Mouse (Mus musculus): ENCODE data around the gene Tff2. TPM values are rescaled to one million over a fixed set of nuclear protein-coding genes. Genes with fewer than 3 reads are reported as not detected.

The Tff2 gene
- polyA plus RNA-seq, 1 experiment from 2014 or later, result not detected

GRCm38 (mm10) chr17:31131269-31131821 lies 12.7 kb downstream of the Tff2 start:
- H3K27ac ChIP-seq, result no peak overlapping the region
- H3K4me1 ChIP-seq (replicated peaks), result no peaks in the 10 kb centered on the region; the same call in 1 of the 2 replicates
- no peak overlapping the region for H3K4me3 ChIP-seq
- no peaks in the 10 kb centered on the region for H3K36me3 ChIP-seq
- H3K9ac ChIP-seq, result no peak overlapping the region
- no peaks in the 10 kb centered on the region for H3K27me3 ChIP-seq
- no peak for ATAC-seq (ENCODE audit: low FRiP score)
- no peaks in the 10 kb centered on the region for H3K9me3 ChIP-seq
- H3K4me2 ChIP-seq, result no peak overlapping the region
- 87% methylated on average over 10 of the region's 10 CpGs for WGBS

DNA sequence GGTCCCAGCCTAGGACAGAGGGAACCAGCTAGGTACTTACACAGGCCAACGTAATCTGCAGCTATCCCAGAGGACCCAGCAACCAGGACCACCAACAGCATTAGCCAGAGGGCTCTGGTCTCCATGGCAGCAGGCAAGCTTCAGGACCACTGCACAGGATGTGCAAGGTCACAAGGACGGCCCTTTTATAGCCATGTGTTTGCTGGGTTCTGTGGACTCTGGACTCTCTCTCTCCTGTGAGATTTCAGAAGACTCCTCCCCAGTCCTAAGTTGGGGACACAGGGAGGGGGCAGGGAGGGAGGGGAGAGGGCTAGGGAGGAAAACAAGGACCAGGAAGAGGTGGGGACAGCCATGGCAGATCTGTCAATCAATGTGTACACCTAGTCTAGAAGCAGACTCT lies 14.6 kb downstream of the Tff2 start, which contains the start of gene Tff3:
TSS of gene Tff3 (minus strand) at position 195 of the 400 bp plus-strand sequence.
- H3K4me3 ChIP-seq, result no peak within 1 kb of the TSS
- peaks cover 12% of the 10 kb centered on the region for H3K4me1 ChIP-seq (replicated peaks)
- no peaks in the 10 kb centered on the region for H3K27me3 ChIP-seq
- no peak within 1 kb of the TSS for H3K9ac ChIP-seq
- no peak within 1 kb of the TSS for H3K4me2 ChIP-seq
- ATAC-seq (ENCODE audit: low FRiP score), result no peak
- 21% methylated on average over 2 of the region's 2 CpGs for WGBS
- no peaks in the 10 kb centered on the region for H3K36me3 ChIP-seq
- no peak within 1 kb of the TSS for H3K27ac ChIP-seq
- no peaks in the 10 kb centered on the region for H3K9me3 ChIP-seq

GRCm38 (mm10) chr17:31128708-31129318 lies 15.3 kb downstream of the Tff2 start:
- Histone ChIP-seq H3K27me3 (no peaks in the 10 kb centered on the region), H3K36me3 (no peaks in the 10 kb centered on the region), H3K27ac (no peak overlapping the region), H3K4me2 (no peak overlapping the region), H3K4me1 (replicated peaks) (peaks cover 12% of the 10 kb centered on the region), H3K9me3 (no peaks in the 10 kb centered on the region), H3K4me3 (no peak overlapping the region), H3K9ac (no peak overlapping the region)
- 92% methylated on average over 9 of the region's 9 CpGs for WGBS
- no peak for ATAC-seq (ENCODE audit: low FRiP score)

- H3K36me3 ChIP-seq, result no peaks in the 10 kb centered on the region
- ATAC-seq (ENCODE audit: low FRiP score), result peak; percentile 36; the same call in 1 of the 2 replicates
- no peak overlapping the region for H3K9ac ChIP-seq
- H3K4me3 ChIP-seq, result no peak overlapping the region
- peak overlapping the region; percentile 40; the same call in 1 of the 2 replicates for H3K27ac ChIP-seq
- H3K4me2 ChIP-seq, result no peak overlapping the region
- WGBS, result 36% methylated on average over 9 of the region's 9 CpGs
- peaks cover 12% of the 10 kb centered on the region for H3K4me1 ChIP-seq (replicated peaks)
- H3K27me3 ChIP-seq, result no peaks in the 10 kb centered on the region
- H3K9me3 ChIP-seq, result peaks cover 5% of the 10 kb centered on the region
Measured at GRCm38 (mm10) chr17:31125548-31126266, 18.4 kb downstream of the Tff2 start.

GRCm38 (mm10) chr17:31121975-31122374 lies 22.1 kb downstream of the Tff2 start:
- no peak for ATAC-seq (ENCODE audit: low FRiP score)
- peaks cover 5% of the 10 kb centered on the region for H3K36me3 ChIP-seq
- H3K4me3 ChIP-seq, result no peak overlapping the region
- no peak overlapping the region for H3K9ac ChIP-seq
- no peak overlapping the region for H3K4me2 ChIP-seq
- 16% methylated on average over 8 of the region's 8 CpGs for WGBS
- peaks cover 12% of the 10 kb centered on the region for H3K4me1 ChIP-seq (replicated peaks)
- no peaks in the 10 kb centered on the region for H3K27me3 ChIP-seq
- no peak overlapping the region for H3K27ac ChIP-seq
- peaks cover 5% of the 10 kb centered on the region for H3K9me3 ChIP-seq

DNA sequence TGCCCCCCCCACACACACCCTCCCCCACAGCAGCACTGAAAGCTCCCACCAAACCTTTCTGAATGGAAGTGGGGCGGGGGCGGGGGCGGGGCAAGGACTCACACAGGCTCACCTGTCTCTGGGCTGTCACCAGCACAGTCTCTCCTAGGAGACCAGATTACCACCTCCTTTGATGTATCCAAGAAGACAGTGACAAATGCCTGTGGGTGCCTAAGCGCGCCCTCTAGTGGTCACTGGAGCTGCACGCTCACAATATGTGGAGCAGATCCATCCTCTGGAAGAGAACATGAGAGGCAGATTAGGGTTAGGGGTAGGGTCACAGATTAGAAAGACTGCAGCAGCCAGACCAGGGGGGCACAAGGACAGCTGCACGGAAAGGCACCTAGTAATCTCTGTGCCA lies 24.7 kb downstream of the Tff2 start:
- no peak overlapping the region for H3K27ac ChIP-seq
- H3K27me3 ChIP-seq, result no peaks in the 10 kb centered on the region
- H3K9ac ChIP-seq, result no peak overlapping the region
- H3K9me3 ChIP-seq, result peaks cover 5% of the 10 kb centered on the region
- H3K4me3 ChIP-seq, result no peak overlapping the region
- WGBS, result 7% methylated on average over 7 of the region's 7 CpGs
- H3K4me2 ChIP-seq, result no peak overlapping the region
- H3K4me1 ChIP-seq (replicated peaks), result no peaks in the 10 kb centered on the region
- H3K36me3 ChIP-seq, result peaks cover 23% of the 10 kb centered on the region
- peak; percentile 59 for ATAC-seq (ENCODE audit: low FRiP score)

DNA sequence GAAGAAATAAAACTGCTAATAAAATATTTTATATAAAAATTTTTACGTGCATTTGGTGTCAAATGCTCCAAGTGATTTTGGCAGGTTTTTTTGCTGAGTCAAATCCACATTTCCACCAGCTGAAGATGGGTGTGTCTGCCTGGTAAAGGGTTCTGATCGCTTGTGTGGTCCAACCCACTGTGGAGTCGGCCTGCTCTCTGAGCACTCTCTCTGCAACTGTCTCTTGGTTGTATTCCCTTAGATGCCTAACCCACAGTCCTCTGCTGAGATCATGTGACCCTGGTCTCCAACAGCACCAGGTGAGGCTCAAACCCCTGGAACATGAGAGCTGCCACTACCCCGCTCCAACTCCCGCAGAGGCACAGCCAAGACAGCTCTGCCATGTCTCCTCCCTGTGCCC lies 26.1 kb downstream of the Tff2 start:
- Histone ChIP-seq H3K4me1 (replicated peaks) (peaks cover 10% of the 10 kb centered on the region), H3K4me2 (no peak overlapping the region), H3K27ac (no peak overlapping the region), H3K27me3 (no peaks in the 10 kb centered on the region), H3K4me3 (no peak overlapping the region), H3K9me3 (no peaks in the 10 kb centered on the region), H3K36me3 (peaks cover 31% of the 10 kb centered on the region), H3K9ac (no peak overlapping the region)
- 91% methylated on average over 5 of the region's 5 CpGs for WGBS
- no peak for ATAC-seq (ENCODE audit: low FRiP score)

GRCm38 (mm10) chr17:31116063-31116462 lies 28.0 kb downstream of the Tff2 start:
- Histone ChIP-seq H3K9ac (no peak overlapping the region), H3K27ac (no peak overlapping the region), H3K4me1 (replicated peaks) (peaks cover 13% of the 10 kb centered on the region), H3K9me3 (no peaks in the 10 kb centered on the region), H3K4me3 (no peak overlapping the region), H3K4me2 (no peak overlapping the region), H3K27me3 (no peaks in the 10 kb centered on the region), H3K36me3 (peaks cover 49% of the 10 kb centered on the region)
- WGBS, result 70% methylated on average over 6 of the region's 6 CpGs
- no peak for ATAC-seq (ENCODE audit: low FRiP score)

DNA sequence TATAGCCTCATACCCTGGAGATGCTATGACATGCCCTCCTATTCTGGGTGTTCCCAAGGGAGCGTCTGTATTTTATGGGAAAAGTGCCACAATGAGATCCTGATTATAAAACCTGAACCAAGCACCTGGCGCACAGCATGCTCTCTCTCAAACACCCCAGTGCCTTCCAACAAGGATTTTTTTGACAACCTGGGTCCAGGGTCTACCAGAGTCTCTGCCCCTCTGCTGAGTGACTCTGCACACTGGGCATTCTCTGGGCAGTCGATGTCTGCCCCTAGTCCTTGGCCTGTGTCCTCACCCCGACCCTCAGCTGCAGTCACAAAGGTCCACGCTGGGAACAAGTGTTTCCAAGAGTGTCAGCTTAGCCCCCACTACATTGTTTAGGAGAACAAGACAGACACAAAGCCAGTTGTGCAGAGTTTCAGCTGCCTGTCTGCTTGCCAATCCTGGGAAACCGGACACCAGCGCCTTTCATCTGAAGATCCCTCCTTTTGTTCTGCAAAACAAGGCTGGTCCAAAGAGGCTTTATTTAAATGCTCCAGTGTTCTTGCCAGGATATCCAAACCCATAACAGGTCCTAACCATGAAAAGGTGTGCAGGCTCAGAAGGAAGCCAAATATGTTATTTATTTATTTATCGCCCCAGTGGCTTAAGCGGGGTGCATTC lies 30.8 kb downstream of the Tff2 start:
- H3K9ac ChIP-seq, result no peak overlapping the region
- H3K27me3 ChIP-seq, result no peaks in the 10 kb centered on the region
- H3K4me1 ChIP-seq (replicated peaks), result peaks cover 13% of the 10 kb centered on the region
- ATAC-seq (ENCODE audit: low FRiP score), result no peak
- no peak overlapping the region for H3K4me2 ChIP-seq
- peaks cover 77% of the 10 kb centered on the region for H3K36me3 ChIP-seq
- H3K4me3 ChIP-seq, result no peak overlapping the region
- H3K27ac ChIP-seq, result peak overlapping the region; percentile 31; the same call in 1 of the 2 replicates
- no peaks in the 10 kb centered on the region for H3K9me3 ChIP-seq
- 27% methylated on average over 9 of the region's 9 CpGs for WGBS

- H3K36me3 ChIP-seq, result peaks cover 83% of the 10 kb centered on the region
- ATAC-seq (ENCODE audit: low FRiP score), result no peak
- no peaks in the 10 kb centered on the region for H3K27me3 ChIP-seq
- H3K9me3 ChIP-seq, result no peaks in the 10 kb centered on the region
- 95% methylated on average over 15 of the region's 15 CpGs for WGBS
- no peak overlapping the region for H3K27ac ChIP-seq
- no peak overlapping the region for H3K4me3 ChIP-seq
- H3K9ac ChIP-seq, result no peak overlapping the region
- no peak overlapping the region for H3K4me2 ChIP-seq
- peaks cover 7% of the 10 kb centered on the region for H3K4me1 ChIP-seq (replicated peaks)
Measured at GRCm38 (mm10) chr17:31108388-31108787, 35.7 kb downstream of the Tff2 start.

DNA sequence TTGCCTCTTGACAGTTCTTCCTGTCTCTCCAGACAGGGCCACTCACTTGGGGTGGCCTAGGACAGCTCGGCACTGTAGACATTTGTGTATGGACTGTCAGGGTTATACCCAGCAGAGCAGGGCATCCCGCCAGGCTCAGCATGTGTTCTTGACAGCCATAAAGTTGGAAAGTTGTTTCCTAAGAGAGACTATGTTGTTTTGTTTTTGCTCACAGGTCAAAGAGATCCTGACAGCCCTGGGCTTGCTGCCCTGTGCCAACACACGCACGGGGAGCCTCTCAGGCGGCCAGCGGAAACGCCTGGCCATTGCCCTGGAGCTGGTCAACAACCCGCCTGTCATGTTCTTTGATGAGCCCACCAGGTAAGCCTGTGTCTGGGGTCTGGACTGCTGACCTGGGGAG lies 40.3 kb downstream of the Tff2 start:
- no peaks in the 10 kb centered on the region for H3K27me3 ChIP-seq
- 89% methylated on average over 8 of the region's 8 CpGs for WGBS
- peaks cover 56% of the 10 kb centered on the region for H3K36me3 ChIP-seq
- no peak overlapping the region for H3K27ac ChIP-seq
- H3K4me1 ChIP-seq (replicated peaks), result no peaks in the 10 kb centered on the region
- H3K9me3 ChIP-seq, result no peaks in the 10 kb centered on the region
- ATAC-seq (ENCODE audit: low FRiP score), result no peak
- H3K4me3 ChIP-seq, result no peak overlapping the region
- no peak overlapping the region for H3K9ac ChIP-seq
- no peak overlapping the region for H3K4me2 ChIP-seq

- Histone ChIP-seq H3K4me3 (no peak overlapping the region), H3K9me3 (no peaks in the 10 kb centered on the region), H3K4me2 (no peak overlapping the region), H3K27me3 (no peaks in the 10 kb centered on the region), H3K27ac (no peak overlapping the region), H3K4me1 (replicated peaks) (no peaks in the 10 kb centered on the region), H3K9ac (no peak overlapping the region), H3K36me3 (peaks cover 51% of the 10 kb centered on the region)
- 90% methylated on average over 8 of the region's 8 CpGs for WGBS
- ATAC-seq (ENCODE audit: low FRiP score), result no peak
Measured at GRCm38 (mm10) chr17:31103007-31103570, 41.0 kb downstream of the Tff2 start.
